10 mouse cellular contexts compared by ENCODE assay signal in genomic region chr7:46096136-46096535, GRCm38 (mm10). TPM values are rescaled to one million over a fixed set of nuclear protein-coding genes. Genes with fewer than 3 reads are reported as not detected.
DNase-seq lines count a peak whose midpoint lies in the region; ATAC-seq and TF ChIP-seq lines count a peak whose summit lies in the region.
"Had no signal": no experiment of that assay in that cellular context is flagged by ENCODE, and none has a peak within 500 bp of the region (broad histone marks: within the 10 kb centered on the region; RNA-seq: fewer than 3 reads in every experiment).

No protein-coding gene starts in this region.

- no peak overlapping the region for H3K4me2 ChIP-seq in midbrain, embryonic 15.5 days
- H3K4me2 ChIP-seq in forebrain, embryonic 15.5 days (replicated peaks), result peak overlapping the region; percentile 74; the same call in 1 of the 2 replicates
- no peak overlapping the region for H3K4me2 ChIP-seq in midbrain, embryonic 14.5 days (ENCODE audit: low read length)
- H3K4me2 ChIP-seq: embryonic facial prominence, embryonic 12.5 days had no signal

- DNase-seq in midbrain, embryonic 10.5 days (ENCODE audit: low spot score), result peak; percentile 72
- DNase-seq in cerebellum, adult 11 months, result peak; percentile 67
- DNase-seq in heart, postnatal 4 days, result peak; percentile 82
- DNase-seq in left cerebral cortex, adult 2 months (ENCODE audit: extremely low spot score in 1 of 2, low spot score in 2 of 2), result peak; percentile 65 to 73
- peak; percentile 91 for DNase-seq in midbrain, embryonic 14.5 days
- DNase-seq in spleen, postnatal 4 days (ENCODE audit: low spot score in 2 of 2), result peak; percentile 48 to 80

- 3% methylated on average over 4 of the region's 4 CpGs for WGBS in midbrain, embryonic 10.5 days
- WGBS in midbrain, embryonic 15.5 days, result 0% methylated on average over 4 of the region's 4 CpGs
- 3% methylated on average over 4 of the region's 4 CpGs for WGBS in forebrain, embryonic 15.5 days
- 2% methylated on average over 4 of the region's 4 CpGs for WGBS in midbrain, embryonic 14.5 days

- H3K27ac ChIP-seq in midbrain, embryonic 10.5 days (replicated peaks), result no peak overlapping the region
- no peak overlapping the region for H3K27ac ChIP-seq in midbrain, embryonic 15.5 days
- H3K27ac ChIP-seq in forebrain, embryonic 15.5 days (replicated peaks), result no peak overlapping the region
- no peak overlapping the region for H3K27ac ChIP-seq in left cerebral cortex, adult 2 months
- no peak overlapping the region for H3K27ac ChIP-seq in midbrain, embryonic 14.5 days (replicated peaks; ENCODE audit: low read depth, low read length)
- H3K27ac ChIP-seq: embryonic facial prominence, embryonic 12.5 days had no signal

- no peaks in the 10 kb centered on the region for H3K9me3 ChIP-seq in midbrain, embryonic 10.5 days (replicated peaks)
- H3K9me3 ChIP-seq in midbrain, embryonic 15.5 days, result no peaks in the 10 kb centered on the region
- no peaks in the 10 kb centered on the region for H3K9me3 ChIP-seq in forebrain, embryonic 15.5 days
- H3K9me3 ChIP-seq in midbrain, embryonic 14.5 days (ENCODE audit: control insufficient read depth, low read length), result no peaks in the 10 kb centered on the region
- H3K9me3 ChIP-seq: embryonic facial prominence, embryonic 12.5 days had no signal

- H3K9ac ChIP-seq in midbrain, embryonic 15.5 days, result no peak overlapping the region
- H3K9ac ChIP-seq in forebrain, embryonic 15.5 days (replicated peaks), result no peak overlapping the region
- H3K9ac ChIP-seq in midbrain, embryonic 14.5 days (replicated peaks; ENCODE audit: low read length), result no peak overlapping the region
- H3K9ac ChIP-seq: embryonic facial prominence, embryonic 12.5 days had no signal

- no peak overlapping the region for H3K4me3 ChIP-seq in midbrain, embryonic 10.5 days
- H3K4me3 ChIP-seq in midbrain, embryonic 15.5 days, result no peak overlapping the region
- H3K4me3 ChIP-seq in forebrain, embryonic 15.5 days, result no peak overlapping the region
- H3K4me3 ChIP-seq in left cerebral cortex, adult 2 months, result no peak overlapping the region
- H3K4me3 ChIP-seq in midbrain, embryonic 14.5 days (replicated peaks; ENCODE audit: low read depth, low read length), result no peak overlapping the region
- H3K4me3 ChIP-seq: embryonic facial prominence, embryonic 12.5 days; myocyte had no signal

- ATAC-seq in midbrain, embryonic 15.5 days (replicated peaks), result no peak
- ATAC-seq in forebrain, embryonic 15.5 days (replicated peaks), result 0 out of 2 replicates have a peak, but pooled peaks have one; percentile 16
- no peak for ATAC-seq in midbrain, embryonic 14.5 days (ENCODE audit: low FRiP score, low TSS enrichment)

- TF ChIP-seq CTCF in left cerebral cortex, adult 2 months (IDR thresholded peaks at IDR 0.05), result peak; percentile 97

- intact Hi-C loops in left cerebral cortex, adult 2 months (cut with DNase I), result loop anchor here (1.0 to 5.0 kb wide), 4 partner anchors 85 to 281 kb away; partner anchors contain the start of gene Myod1

- no peaks in the 10 kb centered on the region for H3K36me3 ChIP-seq in midbrain, embryonic 10.5 days
- no peaks in the 10 kb centered on the region for H3K36me3 ChIP-seq in midbrain, embryonic 15.5 days (replicated peaks)
- no peaks in the 10 kb centered on the region for H3K36me3 ChIP-seq in forebrain, embryonic 15.5 days
- H3K36me3 ChIP-seq in midbrain, embryonic 14.5 days (ENCODE audit: control insufficient read depth, insufficient read depth, low read length), result no peaks in the 10 kb centered on the region
- H3K36me3 ChIP-seq: embryonic facial prominence, embryonic 12.5 days had no signal

- peaks cover 90% of the 10 kb centered on the region for H3K27me3 ChIP-seq in midbrain, embryonic 10.5 days (ENCODE audit: low read depth, poor library complexity, severe bottlenecking)
- H3K27me3 ChIP-seq in midbrain, embryonic 15.5 days (replicated peaks), result peaks cover 13% of the 10 kb centered on the region
- H3K27me3 ChIP-seq in forebrain, embryonic 15.5 days, result no peaks in the 10 kb centered on the region
- peaks cover 18% of the 10 kb centered on the region; the same call in 1 of the 2 replicates for H3K27me3 ChIP-seq in midbrain, embryonic 14.5 days (ENCODE audit: control insufficient read depth, insufficient read depth, low read length)

- peaks cover 27% of the 10 kb centered on the region for H3K4me1 ChIP-seq in midbrain, embryonic 10.5 days
- H3K4me1 ChIP-seq in midbrain, embryonic 15.5 days, result peaks cover 28% of the 10 kb centered on the region; the same call in 1 of the 2 replicates
- peaks cover 29% of the 10 kb centered on the region for H3K4me1 ChIP-seq in forebrain, embryonic 15.5 days
- peaks cover 9% of the 10 kb centered on the region for H3K4me1 ChIP-seq in midbrain, embryonic 14.5 days (ENCODE audit: control insufficient read depth, insufficient read depth, low read length)
- H3K4me1 ChIP-seq: embryonic facial prominence, embryonic 12.5 days had no signal

RNA-seq across cellular contexts. Expression of gene Kcnj11, which starts 4.4 kb away (rescaled TPM):
- 0.12 and 0.19 TPM in 2 replicates for polyA plus RNA-seq in midbrain, embryonic 10.5 days (2016; fragmentation: Nextera tagmentation; extraction: Ambion mirVana)
- 2.3 and 2.4 TPM in 2 replicates for polyA plus RNA-seq in midbrain, embryonic 15.5 days (2015; fragmentation: Nextera tagmentation; extraction: Ambion mirVana)
- polyA plus RNA-seq in forebrain, embryonic 15.5 days (2015; fragmentation: Nextera tagmentation; extraction: Ambion mirVana), result 4.8 and 5.2 TPM in 2 replicates
- 10 to 100 TPM; 55.6 to 61.3 TPM for total RNA-seq in heart, postnatal 4 days (2021)
- 10 to 100 TPM; 41.0 to 45.4 TPM for total RNA-seq in left cerebral cortex, adult 2 months (2021)
- 1.6 and 2.0 TPM in 2 replicates for polyA plus RNA-seq in midbrain, embryonic 14.5 days (2014; fragmentation: Nextera tagmentation; extraction: Ambion mirVana)
